Mouse (Mus musculus) hindbrain, embryonic 14.5 days (tissue): Measurements from ENCODE around the gene Iba57. TPM values are rescaled to one million over a fixed set of nuclear protein-coding genes. Genes with fewer than 3 reads are reported as not detected.

ENCODE experiments used
- ATAC-seq: fragments of 200-750 bp; cut with Nextera tagmentation; 2 replicates; pipeline ENCODE4 v1.8.0; 2017; ENCODE audit warnings: moderate number of reproducible peaks, mild to moderate bottlenecking, moderate TSS enrichment, moderate library complexity; ENCODE audit not compliant: low FRiP score
- DNase-seq: peaks from one replicate; pipeline ENCODE4 v3.0.0-alpha.2; 2015; ENCODE audit warnings: low spot score
- H3K27ac ChIP-seq: fragments of 300-500 bp; sonication (generic); 2 replicates; pipeline ENCODE4 v1.5.1; 2014; ENCODE audit warnings: mild to moderate bottlenecking, moderate library complexity
- H3K27me3 ChIP-seq: fragments of 300-500 bp; sonication (generic); 2 replicates; pipeline ENCODE4 v1.6.1; 2014; ENCODE audit warnings: mild to moderate bottlenecking, low read length, mixed read lengths; ENCODE audit not compliant: control insufficient read depth, insufficient read depth
- H3K36me3 ChIP-seq: fragments of 300-500 bp; sonication (generic); replicated peaks from 2 replicates; pipeline ENCODE4 v1.6.1; 2014; ENCODE audit not compliant: control insufficient read depth, insufficient read depth
- H3K4me1 ChIP-seq: fragments of 300-500 bp; sonication (generic); replicated peaks from 2 replicates; pipeline ENCODE4 v1.6.1; 2014; ENCODE audit warnings: antibody characterized with exemption, low read length, mixed read lengths; ENCODE audit not compliant: control insufficient read depth, insufficient read depth
- H3K4me2 ChIP-seq: fragments of 300-500 bp; sonication (generic); replicated peaks from 2 replicates; pipeline ENCODE4 v1.6.1; 2014; ENCODE audit warnings: mild to moderate bottlenecking, moderate library complexity
- H3K4me3 ChIP-seq: fragments of 300-500 bp; sonication (generic); replicated peaks from 2 replicates; pipeline ENCODE4 v1.5.1; 2014; ENCODE audit warnings: mild to moderate bottlenecking, low read length
- H3K9ac ChIP-seq: fragments of 300-500 bp; sonication (generic); 2 replicates; pipeline ENCODE4 v1.6.1; 2014
- H3K9me3 ChIP-seq: fragments of 300-500 bp; sonication (generic); 2 replicates; pipeline ENCODE4 v1.6.1; 2016; ENCODE audit warnings: low read length; ENCODE audit not compliant: control insufficient read depth
- WGBS: fragments of 180-500 bp; shearing (Covaris S2); extraction: QIAGEN DNeasy Blood & Tissue Kit; methylation state at CpG from one replicate; pipeline ENCODE4 v1.1.7; 2014; 5-methylcytosine and 5-hydroxymethylcytosine counted together
- polyA plus RNA-seq: library from polyadenylated mRNA; unstranded; fragments of >200 nt; fragmentation: Nextera tagmentation; extraction: Ambion mirVana; gene quantifications from 2 replicates; pipeline ENCODE4 v1.2.1, GENCODE M21; 2014

Iba57 gene
- polyA plus RNA-seq, 1 experiment from 2014 or later, result 3.7 TPM

DNA sequence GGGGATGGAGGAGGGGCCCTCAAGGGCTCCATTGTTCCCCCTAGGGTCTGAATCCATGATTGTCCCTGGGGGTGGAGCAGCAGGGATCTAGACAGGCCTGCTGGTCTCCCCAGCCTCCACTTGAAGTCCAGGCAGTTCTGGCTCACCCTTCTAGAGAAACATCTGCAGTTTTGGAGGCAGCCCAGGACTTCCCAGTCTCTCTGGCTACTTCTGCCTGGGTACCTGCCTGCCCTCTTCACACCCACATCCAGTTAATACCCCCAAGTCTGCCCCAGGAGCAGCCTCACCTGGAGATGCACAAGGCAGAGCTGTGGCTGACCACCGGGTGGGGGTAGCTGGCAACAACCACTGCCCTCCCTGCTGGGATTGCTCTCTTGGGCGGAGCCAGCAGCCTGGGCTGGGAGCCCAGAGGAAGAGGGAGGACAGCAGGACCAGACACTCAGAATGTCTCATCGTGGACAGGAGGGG, 19.4 kb upstream of the Iba57 start, which contains the start of gene Gjc2:
Gene Gjc2, minus strand, starts transcription at position 350 of the 468 bp plus-strand sequence.
- Histone ChIP-seq H3K9ac (no peak within 1 kb of the TSS), H3K27me3 (peaks cover 13% of the 10 kb centered on the region)
- no peak for DNase-seq

GRCm38 (mm10) chr11:59176921-59177320, 13.4 kb upstream of the Iba57 start:
- Histone ChIP-seq H3K27me3 (peaks cover 49% of the 10 kb centered on the region), H3K4me3 (no peak overlapping the region), H3K4me2 (no peak overlapping the region), H3K27ac (no peak overlapping the region), H3K4me1 (no peaks in the 10 kb centered on the region), H3K9ac (no peak overlapping the region), H3K36me3 (no peaks in the 10 kb centered on the region), H3K9me3 (no peaks in the 10 kb centered on the region)
- 10% methylated on average over 34 of the region's 34 CpGs for WGBS
- DNase-seq (no peak), ATAC-seq (no peak)

More for the DNA sequence above, 19.4 kb upstream of the Iba57 start, which contains the start of gene Gjc2:
- Histone ChIP-seq H3K36me3 (peaks cover 44% of the 10 kb centered on the region), H3K27ac (no peak within 1 kb of the TSS), H3K9me3 (no peaks in the 10 kb centered on the region), H3K4me3 (no peak within 1 kb of the TSS), H3K4me2 (no peak within 1 kb of the TSS), H3K4me1 (no peaks in the 10 kb centered on the region)
- no peak for ATAC-seq
- WGBS, result 45% methylated on average over 3 of the region's 3 CpGs

GRCm38 (mm10) chr11:59176475-59176874, 12.9 kb upstream of the Iba57 start:
- Histone ChIP-seq H3K36me3 (no peaks in the 10 kb centered on the region), H3K4me2 (no peak overlapping the region), H3K4me3 (no peak overlapping the region), H3K9me3 (no peaks in the 10 kb centered on the region), H3K27me3 (peaks cover 49% of the 10 kb centered on the region), H3K27ac (no peak overlapping the region), H3K9ac (no peak overlapping the region), H3K4me1 (no peaks in the 10 kb centered on the region)
- WGBS, result 4% methylated on average over 48 of the region's 48 CpGs
- no peak for ATAC-seq
- DNase-seq, result no peak

DNA sequence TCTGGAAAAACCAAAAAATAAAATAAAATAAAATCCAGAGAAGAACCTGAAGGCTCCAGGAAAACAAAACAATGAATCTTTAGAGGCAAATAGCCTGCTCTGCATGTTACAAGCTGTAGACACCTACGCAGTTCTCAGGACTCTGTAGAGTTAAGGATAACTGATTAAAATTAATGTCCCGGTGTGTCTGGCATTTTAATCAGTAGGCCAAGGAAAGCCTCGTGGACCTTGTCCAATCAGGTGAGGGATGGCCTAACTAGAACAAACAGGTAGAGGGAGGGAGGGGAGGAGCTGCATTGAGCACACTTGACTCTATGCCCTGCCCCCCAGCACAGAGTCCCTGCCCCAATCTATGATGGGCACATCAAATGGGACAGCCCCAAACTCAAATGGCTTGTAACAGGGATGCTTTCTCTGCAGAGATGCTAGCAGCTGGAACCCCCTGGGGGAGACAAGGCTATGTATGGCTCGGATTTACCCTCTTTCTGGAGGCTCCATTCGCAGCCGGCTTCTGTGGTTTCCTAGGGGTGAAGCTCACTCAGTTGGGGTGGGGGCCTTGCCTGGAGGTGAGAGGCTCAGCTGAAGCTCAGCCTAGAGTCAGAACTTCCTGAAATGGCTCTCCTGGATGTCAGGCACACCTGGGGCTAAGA, 10.8 kb upstream of the Iba57 start:
- no peak overlapping the region for H3K9ac ChIP-seq
- H3K36me3 ChIP-seq, result no peaks in the 10 kb centered on the region
- H3K4me2 ChIP-seq, result no peak overlapping the region
- DNase-seq, result no peak
- 52% methylated on average over 6 of the region's 6 CpGs for WGBS
- no peaks in the 10 kb centered on the region for H3K4me1 ChIP-seq
- no peak overlapping the region for H3K4me3 ChIP-seq
- ATAC-seq, result no peak
- peaks cover 49% of the 10 kb centered on the region for H3K27me3 ChIP-seq
- no peaks in the 10 kb centered on the region for H3K9me3 ChIP-seq
- H3K27ac ChIP-seq, result no peak overlapping the region

DNA sequence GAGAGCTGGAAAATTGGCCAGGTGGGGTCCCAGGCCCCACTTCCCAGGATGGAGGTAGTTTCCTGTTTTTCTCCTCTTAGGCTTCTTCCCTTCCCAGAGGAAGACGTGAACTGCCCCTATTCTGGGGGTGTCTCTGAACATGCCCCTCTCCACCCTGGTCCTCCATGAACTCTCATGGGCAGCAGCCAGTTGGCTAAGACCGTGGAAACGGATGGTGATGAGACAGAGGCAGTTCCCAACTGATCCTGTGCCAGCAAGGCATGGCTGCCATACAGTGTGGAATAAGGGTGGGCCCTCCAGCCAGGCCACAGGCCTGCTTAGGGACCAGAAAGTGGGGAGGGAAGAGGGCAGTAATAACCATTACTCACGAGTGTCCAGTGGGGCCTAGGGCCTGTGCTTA, 7.0 kb upstream of the Iba57 start:
- WGBS, result 80% methylated on average over 4 of the region's 4 CpGs
- Histone ChIP-seq H3K9me3 (no peaks in the 10 kb centered on the region), H3K9ac (no peak overlapping the region), H3K4me2 (no peak overlapping the region), H3K4me3 (no peak overlapping the region), H3K27ac (no peak overlapping the region), H3K27me3 (peaks cover 13% of the 10 kb centered on the region), H3K36me3 (no peaks in the 10 kb centered on the region), H3K4me1 (no peaks in the 10 kb centered on the region)
- no peak for DNase-seq
- no peak for ATAC-seq

- no peak for ATAC-seq
- no peak for DNase-seq
- 69% methylated on average over 3 of the region's 3 CpGs for WGBS
Observed at GRCm38 (mm10) chr11:59169807-59170206, 6.3 kb upstream of the Iba57 start.

GRCm38 (mm10) chr11:59165616-59166241, 2.2 kb upstream of the Iba57 start:
- 0 out of 2 replicates have a peak, but pooled peaks cover 4% of the 10 kb centered on the region for H3K36me3 ChIP-seq
- H3K27me3 ChIP-seq, result no peaks in the 10 kb centered on the region
- H3K9me3 ChIP-seq, result no peaks in the 10 kb centered on the region
- H3K4me1 ChIP-seq, result peaks cover 16% of the 10 kb centered on the region
- WGBS, result 19% methylated on average over 2 of the region's 2 CpGs
- no peak overlapping the region for H3K4me3 ChIP-seq
- no peak overlapping the region for H3K9ac ChIP-seq
- no peak overlapping the region for H3K4me2 ChIP-seq
- no peak overlapping the region for H3K27ac ChIP-seq
- ATAC-seq (no peak), DNase-seq (peak; percentile 30)

More at GRCm38 (mm10) chr11:59169807-59170206, 6.3 kb upstream of the Iba57 start:
- no peaks in the 10 kb centered on the region for H3K9me3 ChIP-seq
- no peak overlapping the region for H3K4me2 ChIP-seq
- no peaks in the 10 kb centered on the region; the same call in 1 of the 2 replicates for H3K4me1 ChIP-seq
- peaks cover 6% of the 10 kb centered on the region for H3K27me3 ChIP-seq
- no peak overlapping the region for H3K27ac ChIP-seq
- H3K36me3 ChIP-seq, result no peaks in the 10 kb centered on the region
- no peak overlapping the region for H3K4me3 ChIP-seq
- no peak overlapping the region for H3K9ac ChIP-seq

GRCm38 (mm10) chr11:59164384-59164783, 845 bp upstream of the Iba57 start:
- Histone ChIP-seq H3K4me3 (no peak overlapping the region), H3K27ac (peak overlapping the region; percentile 99; the same call in 1 of the 2 replicates), H3K36me3 (0 out of 2 replicates have a peak, but pooled peaks cover 4% of the 10 kb centered on the region), H3K9me3 (no peaks in the 10 kb centered on the region), H3K4me2 (peak overlapping the region; percentile 73), H3K9ac (peak overlapping the region; percentile 78; the same call in 1 of the 2 replicates), H3K4me1 (peaks cover 16% of the 10 kb centered on the region), H3K27me3 (no peaks in the 10 kb centered on the region)
- 91% methylated on average over 9 of the region's 9 CpGs for WGBS
- DNase-seq, result no peak
- no peak for ATAC-seq

DNA sequence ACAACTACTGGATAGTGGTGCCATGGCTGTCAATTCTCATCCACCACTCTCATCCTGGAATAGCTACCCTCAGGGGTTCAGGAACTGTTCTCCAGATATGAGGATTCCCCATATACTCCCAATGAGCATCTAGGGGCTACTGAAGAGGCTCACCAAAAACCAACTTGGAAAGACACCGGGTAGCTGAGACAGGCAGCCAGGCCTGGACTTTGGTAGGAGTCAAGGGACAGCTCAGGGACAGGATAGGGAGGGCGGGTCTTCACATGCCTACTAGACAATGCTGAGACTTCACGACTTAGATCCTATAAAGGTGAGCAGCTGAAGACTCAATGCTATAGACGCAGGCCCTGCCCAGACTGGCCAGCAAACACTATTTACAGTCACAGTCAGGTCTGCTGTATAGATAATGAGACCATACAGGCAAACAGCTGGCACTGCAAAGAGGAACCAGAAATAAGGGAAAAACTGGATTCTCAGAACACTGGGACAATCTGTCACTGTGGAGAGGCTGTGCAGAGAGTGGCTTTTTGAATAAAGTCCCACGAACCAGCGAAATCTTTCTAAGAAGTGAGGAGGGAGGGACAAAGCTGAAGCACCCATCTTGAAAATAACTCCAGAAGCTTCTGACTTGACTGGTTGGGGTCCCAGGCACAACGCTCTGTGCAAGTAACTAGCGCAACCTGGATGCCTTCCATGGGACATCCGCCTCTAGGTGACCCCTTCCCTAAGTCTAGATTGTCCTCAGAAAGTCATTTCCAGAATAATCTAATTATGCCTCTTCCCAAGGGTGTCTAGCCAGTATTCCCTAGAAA, 890 bp downstream of the Iba57 start:
- WGBS, result 60% methylated on average over 9 of the region's 9 CpGs
- no peak; the same call in 1 of the 2 replicates for ATAC-seq

More for the DNA sequence above, 890 bp downstream of the Iba57 start:
- Histone ChIP-seq H3K27me3 (no peaks in the 10 kb centered on the region), H3K4me1 (peaks cover 16% of the 10 kb centered on the region), H3K4me2 (peak overlapping the region; percentile 73), H3K4me3 (peak overlapping the region; percentile 58), H3K9me3 (no peaks in the 10 kb centered on the region), H3K36me3 (peaks cover 17% of the 10 kb centered on the region), H3K27ac (peak overlapping the region; percentile 99), H3K9ac (peak overlapping the region; percentile 55)
- peak; percentile 33 for DNase-seq
